Mouse (Mus musculus) kidney, postnatal 4 days (tissue): ENCODE data around the gene Hmces.

Experiments
- DNase-seq, 2 experiments: peaks; one replicate each; pipeline ENCODE4 v3.0.0; 2021; ENCODE audit warnings: mixed read lengths in 2 of 2

Hmces gene

GRCm38 (mm10) chr6:87913661-87914325, at the start of gene Hmces:
Hmces (plus strand) TSS chr6:87913935.
- DNase-seq = peak; percentile 83 to 87

- no peak for DNase-seq
Observed at GRCm38 (mm10) chr6:87866211-87866610, 47.5 kb upstream of the Hmces start.

GRCm38 (mm10) chr6:87867256-87867655, 46.5 kb upstream of the Hmces start:
- DNase-seq = no peak

- DNase-seq = peak; percentile 77 to 83
Observed at GRCm38 (mm10) chr6:87868871-87869506, 44.7 kb upstream of the Hmces start.

GRCm38 (mm10) chr6:87870440-87870839, 43.3 kb upstream of the Hmces start:
- no peak for DNase-seq

GRCm38 (mm10) chr6:87871240-87871639, 42.5 kb upstream of the Hmces start:
- DNase-seq = no peak

- no peak for DNase-seq
Observed at GRCm38 (mm10) chr6:87873104-87873503, 40.6 kb upstream of the Hmces start.

GRCm38 (mm10) chr6:87873963-87874362, 39.8 kb upstream of the Hmces start:
- DNase-seq = no peak

GRCm38 (mm10) chr6:87875083-87875482, 38.7 kb upstream of the Hmces start:
- DNase-seq = no peak

GRCm38 (mm10) chr6:87875562-87875961, 38.2 kb upstream of the Hmces start:
- no peak for DNase-seq

GRCm38 (mm10) chr6:87876068-87876643, 37.6 kb upstream of the Hmces start:
- peak; percentile 70 to 78 for DNase-seq

GRCm38 (mm10) chr6:87879010-87879409, 34.7 kb upstream of the Hmces start:
- DNase-seq = no peak

- DNase-seq = no peak
Observed at GRCm38 (mm10) chr6:87879628-87880027, 34.1 kb upstream of the Hmces start.

- no peak for DNase-seq
Observed at GRCm38 (mm10) chr6:87882221-87882620, 31.5 kb upstream of the Hmces start.

GRCm38 (mm10) chr6:87882816-87883215, 30.9 kb upstream of the Hmces start:
- no peak for DNase-seq

- DNase-seq = no peak
Observed at GRCm38 (mm10) chr6:87886721-87887120, 27.0 kb upstream of the Hmces start.

- DNase-seq = peak; percentile 100
Observed at GRCm38 (mm10) chr6:87887594-87888233, 26.0 kb upstream of the Hmces start, which contains the start of gene Copg1. Copg1 (plus strand) TSS chr6:87887814.

GRCm38 (mm10) chr6:87893931-87894330, 19.8 kb upstream of the Hmces start:
- DNase-seq = no peak

- DNase-seq = no peak
Observed at GRCm38 (mm10) chr6:87898028-87898427, 15.7 kb upstream of the Hmces start.

- DNase-seq = peak in 1 of 2 experiments; percentile 36
Observed at GRCm38 (mm10) chr6:87906632-87907031, 7.1 kb upstream of the Hmces start.

- DNase-seq = no peak
Observed at GRCm38 (mm10) chr6:87909181-87909580, 4.6 kb upstream of the Hmces start.

- no peak for DNase-seq
Observed at GRCm38 (mm10) chr6:87911559-87911958, 2.2 kb upstream of the Hmces start.

GRCm38 (mm10) chr6:87914326-87915102, 779 bp downstream of the Hmces start:
- DNase-seq = peak; percentile 65 to 75
